Mouse (Mus musculus) adrenal gland, adult 2 months (tissue): ENCODE measurements around the gene Oxct1. TPM values are rescaled to one million over a fixed set of nuclear protein-coding genes. Genes with fewer than 3 reads are reported as not detected.

Experiments used
- DNase-seq: peaks from one replicate; pipeline ENCODE4 v3.0.0; 2021
- polyA plus RNA-seq: library from polyadenylated mRNA; depleted of rRNA; stranded (reverse); fragments of >200 nt; gene quantifications from 2 replicates; pipeline ENCODE4 v1.2.3, GENCODE M21; 2012
- total RNA-seq, 2 experiments: library from RNA; stranded (reverse); gene quantifications; 2 replicates each; pipeline ENCODE4 v1.2.3; 2021

Oxct1 gene
- total and polyA plus RNA-seq, 3 experiments: 77.9 to 209 (median 203) TPM

GRCm38 (mm10) chr15:4028411-4028700 is 2.2 kb downstream of the Oxct1 start:
- no peak for DNase-seq

- no peak for DNase-seq
Measured at GRCm38 (mm10) chr15:4028960-4029359, 2.8 kb downstream of the Oxct1 start.

- no peak for DNase-seq
Measured at GRCm38 (mm10) chr15:4033168-4034004, 7.2 kb downstream of the Oxct1 start.

- no peak for DNase-seq
Measured at GRCm38 (mm10) chr15:4042423-4042822, 16.2 kb downstream of the Oxct1 start.

GRCm38 (mm10) chr15:4043032-4043471 is 16.9 kb downstream of the Oxct1 start:
- no peak for DNase-seq

GRCm38 (mm10) chr15:4056627-4057026 is 30.4 kb downstream of the Oxct1 start:
- peak; percentile 17 for DNase-seq

- DNase-seq: peak; percentile 16
Measured at GRCm38 (mm10) chr15:4063574-4063973, 37.4 kb downstream of the Oxct1 start.

GRCm38 (mm10) chr15:4064013-4064412 is 37.8 kb downstream of the Oxct1 start:
- peak; percentile 52 for DNase-seq

GRCm38 (mm10) chr15:4064694-4065093 is 38.5 kb downstream of the Oxct1 start:
- no peak for DNase-seq

- DNase-seq: no peak
Measured at GRCm38 (mm10) chr15:4067273-4067990, 41.2 kb downstream of the Oxct1 start.

- no peak for DNase-seq
Measured at GRCm38 (mm10) chr15:4077978-4078377, 51.8 kb downstream of the Oxct1 start.

GRCm38 (mm10) chr15:4078785-4079184 is 52.6 kb downstream of the Oxct1 start:
- DNase-seq: no peak

- no peak for DNase-seq
Measured at GRCm38 (mm10) chr15:4079425-4080189, 53.4 kb downstream of the Oxct1 start.

- no peak for DNase-seq
Measured at GRCm38 (mm10) chr15:4085600-4086384, 59.6 kb downstream of the Oxct1 start.

GRCm38 (mm10) chr15:4087446-4087845 is 61.3 kb downstream of the Oxct1 start:
- DNase-seq: no peak

- DNase-seq: no peak
Measured at GRCm38 (mm10) chr15:4087914-4088313, 61.7 kb downstream of the Oxct1 start.

- DNase-seq: no peak
Measured at GRCm38 (mm10) chr15:4090601-4091000, 64.4 kb downstream of the Oxct1 start.

GRCm38 (mm10) chr15:4092586-4092985 is 66.4 kb downstream of the Oxct1 start:
- DNase-seq: no peak

GRCm38 (mm10) chr15:4100341-4100921 is 74.2 kb downstream of the Oxct1 start:
- no peak for DNase-seq

- no peak for DNase-seq
Measured at GRCm38 (mm10) chr15:4101025-4101424, 74.8 kb downstream of the Oxct1 start.

- no peak for DNase-seq
Measured at GRCm38 (mm10) chr15:4104319-4104718, 78.1 kb downstream of the Oxct1 start.
